Mouse (Mus musculus) stomach, postnatal 0 days (tissue): ENCODE results near the gene Edc3.

Source experiments
- CTCF ChIP-seq: IDR thresholded peaks from 2 replicates; pipeline ENCODE4 v1.5.1; 2016; ENCODE audit warnings: antibody characterized with exemption, low read depth, mild to moderate bottlenecking, moderate library complexity
- EP300 ChIP-seq: optimal IDR thresholded peaks from 2 replicates; pipeline ENCODE3; 2016; ENCODE audit warnings: antibody characterized with exemption

GRCm38 (mm10) chr9:57668277-57668676 is 40.1 kb upstream of the Edc3 start:
- TF ChIP-seq CTCF (no peak), EP300 (no peak)
